Mouse (Mus musculus): ENCODE measurements around the gene Traf7.

Gene Traf7

GRCm38 (mm10) chr17:24545247-24545646 lies 17.5 kb upstream of the Traf7 start:
- no peak for ATAC-seq (ENCODE audit: low TSS enrichment)

- peak; percentile 58 for ATAC-seq (ENCODE audit: low TSS enrichment)
These were observed 16.9 kb upstream of the Traf7 start for GRCm38 (mm10) chr17:24544613-24545012.

GRCm38 (mm10) chr17:24540375-24540774 lies 12.6 kb upstream of the Traf7 start:
- ATAC-seq (ENCODE audit: low TSS enrichment), result no peak

GRCm38 (mm10) chr17:24538950-24539349 lies 11.2 kb upstream of the Traf7 start:
- no peak for ATAC-seq (ENCODE audit: low TSS enrichment)

- ATAC-seq (ENCODE audit: low TSS enrichment), result peak; percentile 53
These were observed 9.8 kb upstream of the Traf7 start for GRCm38 (mm10) chr17:24537536-24537935.

GRCm38 (mm10) chr17:24535300-24535699 lies 7.6 kb upstream of the Traf7 start:
- ATAC-seq (ENCODE audit: low TSS enrichment), result peak; percentile 53

- no peak for ATAC-seq (ENCODE audit: low TSS enrichment)
These were observed 6.5 kb upstream of the Traf7 start, which contains the start of gene Rab26 for GRCm38 (mm10) chr17:24534160-24534718. Gene Rab26 (minus strand): TSS chr17:24534210.

- ATAC-seq (ENCODE audit: low TSS enrichment), result peak; percentile 20; the same call in 1 of the 2 replicates
These were observed 5.6 kb upstream of the Traf7 start for GRCm38 (mm10) chr17:24533099-24533992.

- no peak for ATAC-seq (ENCODE audit: low TSS enrichment)
These were observed 4.3 kb upstream of the Traf7 start for GRCm38 (mm10) chr17:24532045-24532444.

- no peak for ATAC-seq (ENCODE audit: low TSS enrichment)
These were observed 3.3 kb upstream of the Traf7 start for GRCm38 (mm10) chr17:24531064-24531463.

GRCm38 (mm10) chr17:24530361-24531050 lies 2.8 kb upstream of the Traf7 start:
- ATAC-seq (ENCODE audit: low TSS enrichment), result no peak

- no peak for ATAC-seq (ENCODE audit: low TSS enrichment)
These were observed 2.1 kb upstream of the Traf7 start for GRCm38 (mm10) chr17:24529883-24530282.

GRCm38 (mm10) chr17:24529007-24529451 lies 1.3 kb upstream of the Traf7 start:
- no peak for ATAC-seq (ENCODE audit: low TSS enrichment)

GRCm38 (mm10) chr17:24528560-24528918 lies 801 bp upstream of the Traf7 start:
- ATAC-seq (ENCODE audit: low TSS enrichment), result no peak

GRCm38 (mm10) chr17:24527315-24527714 lies 423 bp downstream of the Traf7 start:
- ATAC-seq (ENCODE audit: low TSS enrichment), result no peak

GRCm38 (mm10) chr17:24524734-24525133 lies 3.0 kb downstream of the Traf7 start:
- no peak for ATAC-seq (ENCODE audit: low TSS enrichment)

- no peak for ATAC-seq (ENCODE audit: low TSS enrichment)
These were observed 7.3 kb downstream of the Traf7 start for GRCm38 (mm10) chr17:24520450-24520849.

- ATAC-seq (ENCODE audit: low TSS enrichment), result peak; percentile 35; the same call in 1 of the 2 replicates
These were observed 13.2 kb downstream of the Traf7 start for GRCm38 (mm10) chr17:24514270-24515257.

- peak; percentile 73 for ATAC-seq (ENCODE audit: low TSS enrichment)
These were observed 14.1 kb downstream of the Traf7 start for GRCm38 (mm10) chr17:24513609-24514008.

- no peak for ATAC-seq (ENCODE audit: low TSS enrichment)
These were observed 19.8 kb downstream of the Traf7 start for GRCm38 (mm10) chr17:24507806-24508460.

All from frontal cortex, adult (tissue).